Mouse (Mus musculus) kidney, postnatal 36 days (tissue): Measurements from ENCODE around the gene Myt1l.

Source experiments
- DNase-seq, 2 experiments: peaks; one replicate each; pipeline ENCODE4 v3.0.0; 2021 to 2022; ENCODE audit warnings: mixed read lengths in 2 of 2

The Myt1l gene

GRCm38 (mm10) chr12:29528031-29528771 lies at the start of gene Myt1l:
Myt1l (plus strand) TSS chr12:29528384.
- DNase-seq = no peak

GRCm38 (mm10) chr12:29486424-29487035 lies 41.7 kb upstream of the Myt1l start:
- no peak for DNase-seq

- DNase-seq = no peak
These were observed 1.9 kb upstream of the Myt1l start for GRCm38 (mm10) chr12:29526236-29526644.

GRCm38 (mm10) chr12:29527048-29527761 lies 979 bp upstream of the Myt1l start:
- no peak for DNase-seq

- DNase-seq = peak in 1 of 2 experiments; percentile 54
These were observed 2.1 kb downstream of the Myt1l start for GRCm38 (mm10) chr12:29530241-29530725.

DNA sequence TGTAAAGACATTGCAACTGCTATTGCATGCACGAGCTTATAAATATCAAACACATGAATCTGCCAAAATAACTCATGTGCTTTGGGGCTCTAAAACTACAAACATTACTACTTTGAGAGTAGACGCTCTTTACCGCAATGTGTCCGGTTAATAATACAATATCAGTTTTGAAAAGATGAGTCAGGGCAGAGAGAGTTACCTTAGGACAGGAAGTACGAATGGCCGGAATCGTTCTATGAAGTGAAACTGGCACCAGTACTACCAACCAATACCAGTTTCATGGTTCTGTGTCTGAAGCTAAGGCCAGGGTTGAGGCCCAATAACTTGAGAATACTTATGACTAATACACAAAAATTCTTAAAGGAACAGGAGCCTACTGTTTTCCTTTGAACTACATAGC lies 2.6 kb downstream of the Myt1l start:
- DNase-seq = no peak

GRCm38 (mm10) chr12:29533071-29533876 lies 5.1 kb downstream of the Myt1l start:
- DNase-seq = no peak

- DNase-seq = no peak
These were observed 6.1 kb downstream of the Myt1l start for GRCm38 (mm10) chr12:29534326-29534725.

DNA sequence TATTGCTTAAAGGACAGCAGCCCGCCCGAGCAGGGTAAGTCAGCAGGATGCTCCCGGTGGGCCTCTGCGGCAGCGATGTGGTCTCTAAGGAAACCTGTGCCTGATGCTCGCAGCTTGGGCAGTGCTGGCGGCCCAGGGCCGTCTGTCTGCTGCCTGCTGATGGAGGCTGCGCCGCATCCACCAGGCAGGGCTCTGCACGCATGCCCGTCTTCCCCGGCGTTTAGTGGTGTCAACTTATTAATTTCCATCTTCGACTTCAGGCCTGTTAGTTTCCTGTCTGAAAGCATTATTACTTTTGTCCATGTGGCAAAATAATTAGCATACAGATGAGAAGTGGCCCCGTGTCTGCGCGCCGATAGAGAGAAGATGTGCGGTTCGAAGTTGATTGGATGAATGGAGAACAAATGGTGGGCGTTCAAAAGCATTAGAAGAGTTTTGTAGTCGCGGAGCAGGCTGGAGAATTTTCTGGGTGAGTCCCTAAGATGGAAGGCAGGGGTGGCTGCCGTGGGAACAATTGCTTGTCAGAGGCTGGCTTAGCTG lies 6.6 kb downstream of the Myt1l start:
- DNase-seq = no peak

DNA sequence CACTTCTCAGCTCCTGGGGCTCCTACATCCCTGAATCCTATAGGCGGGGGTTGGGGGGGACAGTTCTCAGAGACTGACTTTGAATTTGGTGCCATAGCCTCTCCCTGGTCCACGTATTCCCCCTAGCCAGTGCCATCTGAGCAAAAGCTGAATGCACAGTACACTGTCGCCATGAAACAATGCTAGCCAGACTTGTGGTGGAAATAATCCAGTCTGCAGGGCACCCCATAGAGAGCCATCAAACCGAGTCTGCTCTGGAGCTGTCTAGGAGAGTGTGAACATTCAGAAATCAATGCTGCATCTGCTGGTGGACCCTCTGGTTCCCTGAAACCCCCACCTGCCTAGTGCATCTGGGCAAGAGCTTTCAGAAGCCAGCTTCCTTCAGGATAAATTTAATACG lies 9.7 kb downstream of the Myt1l start:
- no peak for DNase-seq

DNA sequence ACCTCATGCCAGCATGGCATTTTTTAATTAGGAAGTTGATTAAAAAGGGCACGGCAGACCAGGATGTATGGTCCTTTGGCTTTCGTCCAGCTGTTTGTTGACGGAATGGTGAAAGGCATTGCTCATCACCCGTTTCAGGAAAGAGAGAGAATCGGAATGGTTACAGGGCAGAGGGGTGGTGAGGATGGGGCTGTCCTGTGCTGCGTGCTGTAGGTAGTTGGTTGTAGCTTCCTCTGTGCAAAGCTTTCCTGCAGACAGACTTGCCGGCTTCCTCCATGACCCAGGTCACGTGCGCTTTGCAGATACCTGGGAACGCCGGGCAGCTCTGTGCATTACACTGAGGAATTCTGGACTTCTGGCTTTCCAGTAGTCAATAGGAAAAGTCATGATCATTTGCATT lies 10.3 kb downstream of the Myt1l start:
- no peak for DNase-seq

- DNase-seq = no peak
These were observed 10.9 kb downstream of the Myt1l start for GRCm38 (mm10) chr12:29539106-29539505.

- DNase-seq = no peak
These were observed 12.6 kb downstream of the Myt1l start for GRCm38 (mm10) chr12:29540741-29541140.

DNA sequence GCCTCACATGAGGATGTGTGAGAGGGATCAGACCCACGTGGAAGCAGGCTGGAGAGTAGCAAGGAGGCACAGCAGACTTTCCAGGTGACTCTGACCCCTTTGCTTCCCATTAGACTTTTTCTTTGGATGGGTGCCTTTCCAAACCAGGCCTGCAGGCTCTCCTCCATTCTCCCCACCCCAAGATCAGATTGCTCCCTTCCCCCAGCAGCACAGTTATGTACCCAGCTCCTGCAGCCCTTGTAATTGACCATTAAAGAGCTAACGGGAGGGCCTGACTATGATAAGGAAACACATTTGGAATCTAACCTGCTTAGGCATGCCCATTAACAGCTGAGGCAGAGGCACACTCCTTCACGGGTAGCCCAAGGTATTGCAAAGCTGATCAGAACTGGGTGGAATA lies 17.9 kb downstream of the Myt1l start:
- DNase-seq = no peak

- DNase-seq = no peak
These were observed 18.9 kb downstream of the Myt1l start for GRCm38 (mm10) chr12:29547112-29547511.

DNA sequence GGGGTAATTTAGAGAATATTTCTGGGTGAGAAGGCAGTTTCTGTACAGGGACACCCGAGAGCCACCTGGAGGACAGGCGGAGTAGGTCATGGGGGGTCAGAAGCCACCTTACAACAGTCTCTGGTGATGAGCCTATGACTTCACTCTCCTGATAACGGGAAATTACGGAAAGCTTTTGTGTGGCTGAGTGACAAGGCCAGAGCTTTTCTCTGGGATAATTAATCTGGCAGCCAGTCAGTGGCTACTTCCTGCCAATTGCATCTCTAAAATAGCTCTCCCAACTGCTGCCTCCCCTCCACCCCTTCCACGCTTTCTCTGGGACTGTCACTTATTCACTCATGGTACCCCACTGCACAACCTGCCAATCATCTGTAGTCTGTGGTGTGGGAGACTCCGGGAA lies 19.6 kb downstream of the Myt1l start:
- no peak for DNase-seq

DNA sequence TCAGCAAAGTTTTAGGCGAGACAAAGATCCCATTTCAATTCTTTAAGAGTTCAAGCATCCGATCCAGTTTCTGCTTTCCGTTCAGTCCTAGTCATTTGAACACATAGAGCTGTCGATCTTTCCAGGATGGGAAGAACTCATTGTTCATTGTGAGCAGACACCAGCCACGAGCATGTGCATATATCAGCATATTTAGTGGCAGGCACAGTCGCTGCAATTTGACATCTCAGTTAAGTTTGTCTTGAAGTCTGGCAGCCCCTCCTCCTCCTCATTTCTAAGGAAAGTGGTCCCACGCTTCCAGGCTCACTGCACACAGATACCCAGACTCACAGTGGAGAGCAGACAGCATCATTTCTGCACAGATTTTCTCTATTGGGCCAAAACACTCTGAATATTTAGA lies 25.0 kb downstream of the Myt1l start:
- no peak for DNase-seq

- DNase-seq = no peak
These were observed 27.5 kb downstream of the Myt1l start for GRCm38 (mm10) chr12:29555718-29556117.

- DNase-seq = no peak
These were observed 28.2 kb downstream of the Myt1l start for GRCm38 (mm10) chr12:29556408-29556807.

DNA sequence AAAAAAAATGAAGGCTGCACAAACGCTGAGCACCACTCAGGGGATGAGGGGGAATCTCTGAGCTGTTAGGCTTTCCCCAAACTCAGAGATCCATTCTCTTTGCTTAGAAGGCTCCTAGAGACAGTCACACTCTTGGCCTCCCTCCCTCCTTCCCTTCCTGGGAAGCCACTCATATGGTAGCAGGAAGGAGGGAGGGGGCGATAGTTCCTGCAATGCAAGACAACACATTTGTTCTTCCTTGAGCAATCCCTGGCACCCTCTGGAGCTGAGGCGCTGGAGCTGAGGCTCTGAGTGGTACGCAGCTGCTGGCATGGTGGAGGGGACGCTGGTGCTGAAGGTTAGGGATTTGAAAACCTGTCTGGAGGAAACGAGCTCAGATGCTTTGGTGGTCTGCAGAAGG lies 28.7 kb downstream of the Myt1l start:
- DNase-seq = no peak

GRCm38 (mm10) chr12:29559769-29560168 lies 31.6 kb downstream of the Myt1l start:
- DNase-seq = no peak

DNA sequence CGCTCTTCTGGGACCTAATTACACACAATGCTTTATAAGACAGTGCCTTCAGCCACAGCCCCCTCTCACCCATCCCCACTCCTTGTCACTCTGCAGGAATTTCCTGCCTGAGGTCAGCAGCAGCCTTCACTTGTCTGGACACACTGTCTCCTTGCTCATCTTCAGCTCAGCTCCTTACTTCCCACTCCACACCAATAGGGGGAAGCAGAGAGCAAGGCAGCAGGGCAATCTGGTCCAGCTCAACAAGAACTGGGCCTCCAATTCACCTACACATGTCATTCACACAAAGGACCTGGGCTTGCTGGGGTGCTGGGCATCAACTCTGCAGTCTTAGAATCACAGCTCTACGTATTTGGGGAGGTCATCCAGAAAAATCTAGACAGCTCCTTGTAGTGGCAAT lies 33.0 kb downstream of the Myt1l start:
- no peak for DNase-seq

- no peak for DNase-seq
These were observed 41.1 kb downstream of the Myt1l start for GRCm38 (mm10) chr12:29569311-29569710.
